Mouse (Mus musculus): Measurements from ENCODE around the gene Myo16.
A peak's percentile ranks its signal among the peaks of the same experiment; 100 is the strongest.

The Myo16 gene

DNA sequence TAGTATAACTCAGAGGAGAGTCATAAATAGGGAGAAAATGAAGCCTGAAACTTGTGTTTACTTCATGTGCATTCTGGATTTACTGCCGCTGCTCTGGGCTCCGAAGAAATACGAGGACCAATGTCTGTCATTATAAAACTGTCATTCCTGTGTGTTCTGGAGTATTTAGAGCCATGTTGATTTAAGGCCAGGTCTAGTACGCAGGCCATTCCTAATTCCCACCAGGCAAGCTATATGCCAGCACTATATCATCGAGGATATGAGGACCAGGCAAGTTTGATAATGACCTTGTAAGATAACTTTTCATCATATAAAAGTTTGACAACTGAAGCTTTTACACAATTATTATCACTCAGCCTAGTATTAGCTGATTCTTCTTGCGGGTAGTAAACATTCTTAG lies 153.6 kb downstream of the Myo16 start:
- DNase-seq, result no peak

DNA sequence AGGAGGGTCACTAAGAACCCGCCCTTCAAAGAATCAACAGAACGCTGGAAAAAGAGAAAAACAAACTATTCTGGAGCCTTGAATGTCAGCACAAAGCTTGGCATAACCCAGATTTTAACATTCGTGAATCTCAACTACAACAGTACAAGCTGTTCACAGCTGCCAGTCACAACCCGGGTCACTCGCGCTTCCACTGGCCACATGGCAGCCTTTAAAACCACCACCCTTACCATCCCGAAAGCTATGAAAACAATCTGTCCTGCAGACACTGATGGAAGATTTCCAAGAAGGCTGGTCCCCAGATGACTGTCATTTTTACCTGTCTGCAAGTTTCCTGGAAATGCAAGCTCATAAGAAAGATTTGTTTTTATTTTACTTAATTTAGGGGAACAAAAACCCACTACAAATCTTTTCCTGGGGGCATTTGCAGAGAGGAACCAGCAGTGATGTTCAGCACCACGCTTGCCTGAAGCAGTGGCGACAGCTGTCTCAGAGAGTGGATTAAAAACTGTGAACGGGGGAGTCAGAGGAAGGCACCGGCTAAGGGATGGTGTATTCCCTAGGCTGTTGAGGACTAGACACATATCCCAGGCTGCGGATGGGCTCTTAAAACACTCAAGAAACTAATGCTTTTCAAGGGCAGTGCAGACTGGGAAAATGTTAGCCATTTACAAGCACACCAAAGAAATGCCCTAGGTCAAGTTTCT lies 154.2 kb downstream of the Myo16 start:
- DNase-seq, result no peak

DNA sequence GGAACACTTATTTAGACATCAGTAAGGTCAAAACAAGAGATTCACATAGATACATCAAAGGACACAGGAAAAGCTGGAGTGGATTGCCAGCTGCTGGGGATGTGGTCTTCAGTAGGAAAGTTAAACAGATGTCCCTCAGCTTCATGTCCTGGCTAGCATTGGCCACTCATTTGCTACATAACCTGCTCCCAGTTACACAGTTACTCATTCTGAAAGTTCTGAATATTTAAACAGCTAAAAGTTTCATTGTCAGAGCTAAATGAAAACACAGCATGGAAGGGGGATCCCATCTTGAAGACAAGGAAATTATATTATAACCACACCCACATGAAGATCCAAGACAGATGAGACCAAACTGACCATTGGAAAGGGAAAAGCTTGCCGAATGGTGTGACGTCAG lies 156.8 kb downstream of the Myo16 start:
- DNase-seq, result no peak

DNA sequence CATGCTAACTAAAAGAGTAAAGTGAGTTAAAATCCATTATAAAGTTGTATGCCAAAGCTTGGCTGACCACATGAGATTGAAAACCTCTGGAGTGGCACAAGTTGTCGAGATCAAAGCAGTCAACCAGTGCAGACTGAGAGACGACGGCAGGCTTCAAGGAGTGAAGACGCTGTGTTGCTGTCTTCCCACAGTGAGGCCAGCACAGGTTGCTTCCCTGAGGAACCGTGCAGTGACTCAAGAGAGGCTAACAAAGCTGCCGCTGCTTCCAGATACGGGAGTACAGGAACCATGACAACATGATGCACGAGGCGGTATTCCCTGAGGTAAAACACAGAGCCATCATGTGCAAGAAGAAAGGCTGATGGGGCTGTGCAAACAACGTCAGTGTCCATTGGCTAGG lies 158.6 kb downstream of the Myo16 start:
- DNase-seq, result no peak

DNA sequence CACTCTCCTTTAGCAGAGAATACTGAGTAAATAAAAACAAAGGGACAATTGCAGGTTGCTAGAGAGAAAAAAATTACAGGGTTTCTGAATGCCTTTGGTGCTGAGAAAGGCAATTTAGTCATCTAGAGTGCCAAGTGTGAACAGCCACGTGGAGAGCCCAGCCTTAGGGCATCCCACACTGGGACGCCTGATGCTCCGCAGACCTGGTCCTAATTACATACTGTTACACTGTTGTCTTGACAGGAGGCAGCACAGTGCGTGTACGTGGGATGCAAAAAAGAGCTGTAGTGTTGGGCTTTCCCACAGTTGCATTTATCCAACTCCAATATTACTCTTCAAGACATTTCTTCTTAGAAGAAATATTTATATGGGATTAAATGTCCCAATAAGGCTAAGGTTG lies 162.5 kb downstream of the Myo16 start:
- peak in 1 of 2 experiments; percentile 22 for DNase-seq

DNA sequence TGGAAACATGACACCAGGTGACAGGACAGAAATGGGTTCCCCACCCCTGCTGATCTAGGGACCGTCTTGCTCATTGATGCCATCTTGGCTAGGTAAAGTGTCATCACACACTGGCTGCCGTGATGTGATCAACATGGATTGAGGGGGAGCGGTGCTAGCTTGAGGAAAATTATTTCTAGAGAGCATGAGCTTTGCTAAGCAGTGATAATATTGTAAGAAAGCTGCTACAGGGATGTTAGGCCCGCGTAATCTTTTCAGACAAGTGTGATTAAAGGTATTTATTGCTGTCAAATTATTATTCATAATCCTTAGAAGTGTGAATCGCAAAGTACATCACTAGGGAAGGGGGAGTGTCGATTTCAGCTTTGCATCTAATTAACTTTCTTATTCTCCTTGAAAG lies 164.4 kb downstream of the Myo16 start:
- no peak for DNase-seq

DNA sequence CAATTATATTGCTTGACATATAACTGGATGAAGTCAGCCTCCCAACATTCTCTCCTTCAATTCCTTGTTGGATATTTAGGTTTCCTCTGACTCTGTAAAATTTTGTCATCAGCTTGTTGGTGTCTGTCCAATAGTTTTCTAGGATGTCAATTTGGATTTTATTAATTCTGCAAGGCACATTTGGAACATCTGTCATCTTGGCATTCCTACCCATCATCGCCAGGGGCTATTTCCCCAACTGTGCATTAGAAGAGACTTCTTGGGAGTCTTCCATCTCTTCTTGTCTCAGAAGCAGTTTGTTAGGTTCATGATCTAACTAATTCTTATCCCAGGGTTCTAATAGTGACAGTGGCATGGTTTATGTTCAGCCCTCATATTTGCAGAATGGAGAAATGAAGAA lies 196.7 kb downstream of the Myo16 start:
- no peak for DNase-seq

DNA sequence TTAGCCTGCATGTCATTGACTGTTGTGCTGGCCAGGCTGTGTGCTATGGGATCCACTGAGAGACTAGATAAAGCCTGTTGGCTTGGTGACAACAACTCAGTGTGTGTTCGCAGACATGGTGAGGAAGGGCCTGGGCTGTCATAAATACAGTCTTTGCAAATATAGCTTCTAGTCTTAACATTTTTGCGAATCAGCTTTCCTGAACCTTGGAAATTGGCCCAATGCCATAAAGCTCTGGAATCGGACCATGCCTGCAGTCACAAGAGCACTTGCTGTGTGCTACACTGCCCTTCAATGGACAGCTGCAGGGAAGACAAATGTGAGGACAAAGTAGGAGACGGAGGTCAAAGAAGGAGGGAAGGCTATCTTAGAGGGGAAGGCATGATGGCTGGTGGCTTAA lies 205.0 kb downstream of the Myo16 start:
- DNase-seq, result no peak

DNA sequence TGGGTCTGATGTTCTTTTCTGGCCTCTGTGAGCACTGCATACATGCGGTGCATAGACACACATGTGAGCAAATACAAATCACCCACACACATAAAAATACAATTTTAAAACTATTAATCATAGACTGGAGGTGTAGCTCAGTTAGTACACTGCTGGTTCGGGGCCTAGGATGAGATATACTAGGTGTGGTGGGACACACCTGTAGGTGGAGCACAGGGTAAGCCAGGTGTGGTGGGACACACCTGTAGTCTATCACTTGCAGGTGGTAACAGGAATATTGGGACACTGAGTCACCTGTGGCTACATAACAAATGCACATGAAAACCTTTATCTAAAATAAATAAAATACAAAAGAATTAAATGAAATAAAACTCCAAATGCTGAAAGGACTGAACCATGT lies 209.2 kb downstream of the Myo16 start:
- DNase-seq, result no peak

DNA sequence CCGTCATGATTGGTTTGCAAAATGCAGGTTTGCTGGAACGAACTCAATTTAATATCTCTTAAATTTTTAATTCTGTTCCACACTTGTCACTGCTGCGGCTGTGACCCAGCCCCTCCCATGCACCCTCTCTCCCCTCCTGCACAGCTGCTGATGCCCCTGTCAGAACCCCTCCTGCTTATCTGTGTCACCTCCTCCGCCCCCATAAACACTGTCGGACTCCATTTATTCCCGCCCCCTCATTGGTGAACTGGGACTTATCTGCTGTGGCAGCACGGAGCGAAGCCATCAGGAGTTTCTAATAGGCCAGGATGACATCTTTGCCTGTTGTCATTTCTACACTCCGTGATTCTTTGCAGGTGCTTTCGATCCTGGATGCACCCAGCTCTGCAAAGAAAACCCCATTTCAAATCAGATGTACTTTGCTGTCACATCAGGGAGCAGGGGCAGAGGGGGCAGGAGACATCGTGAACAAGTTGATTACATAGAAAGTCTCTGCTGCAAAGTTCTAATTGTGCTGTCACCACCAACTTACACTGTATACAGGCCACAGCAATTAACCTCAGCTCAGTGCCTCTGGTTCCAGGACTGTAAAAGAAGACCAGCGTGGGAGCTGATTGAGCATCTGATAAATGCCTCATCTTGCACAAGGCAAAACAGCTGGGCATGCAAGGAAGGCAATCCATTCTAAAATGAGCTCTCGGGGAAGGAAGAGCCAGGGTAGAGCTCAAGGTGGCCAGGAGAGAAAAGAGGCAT lies 210.1 kb downstream of the Myo16 start:
- no peak for DNase-seq

DNA sequence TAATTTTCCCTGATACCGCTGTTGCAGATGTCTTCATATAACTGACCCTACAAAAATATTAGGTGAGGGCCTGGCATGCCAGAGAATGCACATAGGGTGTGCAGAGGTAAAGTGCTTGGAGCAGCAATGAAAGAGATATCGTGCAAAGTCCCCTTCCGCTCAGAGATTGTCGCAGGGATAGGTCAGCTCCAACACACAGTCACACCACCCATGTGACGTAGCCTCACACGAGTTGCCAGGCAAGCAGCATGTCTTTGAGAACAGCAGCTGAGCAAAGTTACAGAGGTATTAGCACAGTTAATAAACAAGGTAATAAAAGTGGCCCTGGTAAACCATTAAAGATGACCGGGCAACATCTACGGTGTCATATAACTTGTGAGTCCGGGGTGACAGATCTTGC lies 212.4 kb downstream of the Myo16 start:
- DNase-seq, result no peak

DNA sequence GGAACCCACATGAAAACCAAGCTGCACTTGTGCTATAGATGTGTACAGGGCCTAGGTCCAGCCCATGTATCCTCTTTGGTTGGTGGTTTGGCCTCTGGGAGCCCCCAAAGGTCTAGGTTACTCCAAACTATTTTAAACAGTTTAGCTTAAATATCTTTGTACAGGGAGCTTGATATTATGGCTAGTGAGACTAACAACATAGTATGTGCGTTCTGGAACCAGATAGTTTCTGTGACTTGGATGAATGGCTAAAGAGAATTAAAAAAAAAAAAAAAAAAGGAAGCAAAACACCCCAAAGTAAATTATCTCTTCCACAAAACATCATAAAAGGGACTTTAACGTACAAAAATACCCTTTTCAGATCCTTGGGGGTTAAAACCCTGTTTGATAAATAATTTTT lies 218.9 kb downstream of the Myo16 start:
- DNase-seq, result no peak

DNA sequence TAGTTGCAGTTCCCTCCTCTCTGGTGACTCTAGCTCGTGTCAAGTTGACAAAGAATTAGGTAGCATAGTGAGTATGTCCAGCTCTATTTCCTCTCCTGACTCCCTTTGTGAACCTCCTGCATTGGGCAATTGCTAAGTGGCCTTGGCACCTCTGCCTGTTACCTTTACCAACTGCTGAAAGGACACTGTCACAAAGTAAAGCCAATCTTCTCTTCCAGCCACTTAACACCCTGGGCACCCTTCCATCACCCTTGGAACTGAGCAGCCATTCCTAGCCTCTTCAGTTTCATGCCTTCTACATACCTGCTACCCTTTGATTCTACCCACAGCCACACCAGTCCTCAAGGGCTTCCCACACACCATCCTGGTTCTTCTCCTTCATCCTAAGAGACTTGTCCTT lies 233.4 kb downstream of the Myo16 start:
- no peak for DNase-seq

DNA sequence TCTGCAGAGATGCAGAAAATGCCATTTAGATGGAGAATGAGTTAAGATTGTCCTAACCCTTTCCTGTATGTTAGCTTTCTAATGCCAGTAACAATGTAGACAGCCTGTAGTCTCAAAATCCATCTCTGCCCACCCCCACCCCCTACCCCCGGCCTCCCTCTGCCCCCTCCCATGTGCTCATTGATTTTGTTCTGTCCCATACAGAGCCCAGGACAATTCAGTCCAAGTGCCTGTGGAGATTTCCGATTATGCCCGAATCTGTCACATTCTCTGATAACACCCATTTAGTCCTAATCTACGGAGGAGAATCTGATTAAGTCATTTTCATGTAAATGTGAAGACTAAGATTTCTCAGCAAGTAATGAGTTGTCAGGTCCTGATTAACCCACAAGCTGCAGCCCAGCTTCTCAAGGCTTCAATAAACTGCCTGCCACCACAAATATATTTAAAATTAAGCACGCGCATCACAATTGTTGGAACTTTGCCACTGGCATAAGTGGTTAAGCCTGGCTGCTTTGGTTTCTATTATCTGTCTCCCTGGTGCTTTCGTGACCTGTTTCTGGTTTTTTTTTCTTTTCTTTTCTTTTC lies 237.5 kb downstream of the Myo16 start:
- DNase-seq, result no peak

DNA sequence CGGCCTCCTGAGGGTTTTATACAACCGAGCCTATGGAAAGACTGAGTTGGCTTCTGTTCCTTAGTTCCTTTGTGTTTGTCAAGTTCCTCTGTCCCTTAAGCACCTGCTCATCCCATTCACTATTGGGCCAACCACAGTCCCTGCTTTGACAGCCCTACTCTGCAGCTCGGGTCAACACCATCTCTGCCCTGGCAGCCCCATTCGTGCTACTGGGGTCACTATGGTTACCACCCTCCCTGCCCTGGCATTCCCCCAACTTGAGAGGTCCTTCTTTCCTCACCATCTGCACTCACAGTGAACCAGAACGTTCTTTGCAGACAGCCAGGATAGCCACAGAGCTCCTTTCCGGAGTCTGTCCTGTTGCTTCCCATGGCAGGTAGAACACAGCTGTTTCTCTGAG lies 238.2 kb downstream of the Myo16 start:
- no peak for DNase-seq

DNA sequence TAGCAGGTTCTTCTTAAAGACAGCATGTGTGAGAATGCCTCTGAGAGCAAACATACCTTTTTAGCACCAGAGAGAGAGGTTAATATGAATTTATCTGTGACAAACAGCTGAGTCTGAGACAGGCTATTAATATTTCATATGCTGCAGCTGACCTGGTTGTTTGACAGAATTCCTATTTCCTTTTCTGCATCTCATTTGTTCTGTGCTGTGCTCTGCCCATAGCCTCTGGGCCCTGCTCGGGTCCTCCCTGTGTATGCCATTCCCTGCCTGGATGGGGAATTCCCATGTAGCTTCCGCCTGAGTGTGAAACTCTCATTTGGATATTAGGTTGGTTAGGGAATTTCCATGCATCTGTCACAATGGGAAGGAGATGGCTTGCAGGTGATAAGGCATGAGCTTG lies 240.8 kb downstream of the Myo16 start:
- DNase-seq, result no peak

DNA sequence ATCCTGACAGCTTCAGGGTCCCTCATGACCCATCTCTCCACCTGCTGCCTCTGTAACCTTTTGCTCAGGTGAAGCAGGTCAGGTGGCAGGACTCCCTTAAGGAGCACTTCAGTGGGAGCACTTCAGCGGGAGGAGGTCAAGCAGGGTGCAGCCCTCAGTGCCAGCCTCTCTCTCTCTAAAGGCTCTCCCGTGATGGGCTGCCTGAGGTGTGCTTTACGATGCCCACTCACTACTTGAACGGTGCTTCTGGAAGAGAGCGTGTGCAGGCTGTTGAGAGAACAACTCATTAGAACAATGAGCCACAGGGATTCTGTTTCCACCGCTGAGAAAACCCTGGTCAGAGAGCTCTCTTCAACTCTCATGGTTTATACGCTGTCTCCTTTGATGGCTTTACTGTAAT lies 241.4 kb downstream of the Myo16 start:
- DNase-seq, result no peak

DNA sequence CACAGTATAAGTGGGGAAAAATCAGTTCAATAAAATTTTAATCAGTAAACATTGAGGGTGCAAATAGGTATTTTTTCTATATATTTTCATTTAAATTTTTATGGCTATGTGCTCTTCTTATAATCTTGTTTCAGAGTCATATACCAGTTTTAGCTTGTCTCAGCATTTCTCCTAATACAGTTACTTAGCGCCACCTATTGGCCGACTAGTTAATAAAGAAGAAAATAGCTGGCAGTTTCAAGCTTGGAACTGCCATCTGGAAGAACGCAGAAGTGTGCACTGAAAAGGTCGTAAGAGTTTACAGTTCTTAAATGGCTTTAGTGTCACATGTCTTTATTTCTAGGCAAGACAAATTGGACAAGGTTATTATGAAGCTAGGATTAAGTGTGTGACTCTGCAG lies 248.9 kb downstream of the Myo16 start:
- peak in 1 of 2 experiments; percentile 57 for DNase-seq

DNA sequence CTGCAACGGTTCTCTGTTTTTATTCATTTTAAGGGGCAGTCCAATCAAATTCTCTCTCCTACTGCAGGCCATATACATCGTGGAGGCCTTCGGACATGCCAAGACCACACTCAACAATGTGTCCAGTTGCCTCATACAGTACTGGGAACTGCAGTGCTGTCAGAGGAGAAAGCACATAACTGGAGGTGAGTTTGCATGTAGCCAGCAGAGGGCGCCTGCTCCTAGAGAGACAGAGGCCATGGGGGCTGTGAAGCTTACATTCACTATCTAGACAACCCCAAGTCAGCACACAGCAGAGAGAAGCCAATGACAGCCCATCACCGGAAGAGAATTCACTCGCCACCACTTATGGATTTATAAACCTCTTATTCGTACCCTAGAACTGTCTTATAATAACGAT lies 251.8 kb downstream of the Myo16 start:
- DNase-seq, result peak; percentile 47 to 74

DNA sequence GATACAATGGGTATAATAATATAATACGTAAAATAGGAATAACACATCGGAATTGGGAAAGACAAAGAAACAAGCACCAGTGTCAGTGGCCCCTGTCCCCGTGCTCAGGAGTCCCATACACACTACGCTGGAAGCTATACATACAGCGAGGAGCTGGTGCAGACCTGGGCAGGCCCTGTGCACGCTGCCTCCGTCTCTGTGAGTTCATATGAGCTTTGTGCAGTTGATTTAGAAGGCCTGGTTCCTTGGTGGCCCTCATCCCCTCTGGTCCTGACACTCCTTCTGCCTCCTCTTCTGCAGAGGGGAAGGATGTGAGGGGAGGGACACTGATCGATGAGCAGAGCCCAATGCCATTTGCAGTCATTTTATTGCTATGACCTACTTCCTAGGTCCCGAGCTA lies 255.3 kb downstream of the Myo16 start:
- DNase-seq, result no peak

DNA sequence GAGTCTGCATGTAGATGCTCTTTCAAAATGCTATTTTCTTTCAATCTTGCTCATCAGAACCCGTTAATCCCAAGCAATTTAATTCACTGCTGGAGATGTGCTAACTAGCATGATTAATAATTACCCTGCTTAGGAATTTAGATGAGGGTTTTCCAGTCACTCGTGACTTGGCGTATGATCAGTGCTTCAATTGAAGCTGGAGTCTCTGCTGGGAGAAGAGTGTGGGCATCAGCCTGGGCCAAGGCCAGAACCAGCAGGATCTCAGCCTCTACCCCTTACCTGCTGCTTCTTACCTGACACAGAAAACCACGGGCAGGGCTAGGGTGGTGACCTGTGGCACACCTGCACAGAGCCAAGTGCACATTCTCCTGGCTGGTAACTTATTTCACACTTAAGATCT lies 257.8 kb downstream of the Myo16 start:
- DNase-seq, result no peak

DNA sequence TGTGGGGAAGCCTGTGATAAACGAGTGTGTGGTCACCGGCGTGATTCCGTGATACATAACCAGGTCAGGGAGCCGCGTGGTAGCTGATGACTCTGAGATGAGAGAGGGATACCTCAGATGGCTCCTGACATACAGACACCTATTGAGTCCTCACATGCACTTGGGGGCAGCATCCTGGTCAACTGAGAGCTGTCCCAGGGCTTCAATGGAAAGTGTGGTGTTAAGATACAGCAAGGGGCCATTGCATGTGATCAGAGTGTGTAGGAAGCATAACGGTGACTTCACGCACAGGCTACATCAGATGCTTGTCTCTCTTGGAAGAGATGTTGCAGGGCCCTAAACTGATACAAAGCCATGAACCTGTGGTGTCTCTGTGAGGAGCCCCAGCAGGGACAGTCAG lies 260.2 kb downstream of the Myo16 start:
- no peak for DNase-seq

DNA sequence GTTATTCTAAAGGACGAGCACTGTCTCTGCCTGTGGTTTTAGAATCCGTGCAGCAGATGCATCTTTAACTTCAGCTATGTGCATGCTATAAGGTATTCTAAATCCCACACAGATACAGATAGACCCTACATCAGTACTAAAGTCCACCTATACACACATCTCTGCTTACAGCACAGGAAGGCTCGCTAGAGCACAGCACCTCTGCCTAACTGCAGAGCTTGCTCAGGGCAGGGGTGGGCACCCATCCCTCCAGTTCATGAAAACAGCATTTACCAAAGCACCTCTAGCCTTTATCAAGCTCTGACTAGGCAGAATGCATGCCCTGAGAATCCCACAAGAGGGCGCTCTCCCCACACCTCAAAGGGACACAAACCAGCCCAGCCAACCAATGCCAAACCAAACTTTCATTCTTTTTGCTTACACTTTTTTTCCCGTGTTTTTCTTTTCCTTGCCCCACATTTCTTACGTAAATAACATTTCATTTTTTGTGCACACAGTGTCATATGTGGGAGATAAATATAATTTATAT lies 261.0 kb downstream of the Myo16 start:
- peak; percentile 67 to 81 for DNase-seq

DNA sequence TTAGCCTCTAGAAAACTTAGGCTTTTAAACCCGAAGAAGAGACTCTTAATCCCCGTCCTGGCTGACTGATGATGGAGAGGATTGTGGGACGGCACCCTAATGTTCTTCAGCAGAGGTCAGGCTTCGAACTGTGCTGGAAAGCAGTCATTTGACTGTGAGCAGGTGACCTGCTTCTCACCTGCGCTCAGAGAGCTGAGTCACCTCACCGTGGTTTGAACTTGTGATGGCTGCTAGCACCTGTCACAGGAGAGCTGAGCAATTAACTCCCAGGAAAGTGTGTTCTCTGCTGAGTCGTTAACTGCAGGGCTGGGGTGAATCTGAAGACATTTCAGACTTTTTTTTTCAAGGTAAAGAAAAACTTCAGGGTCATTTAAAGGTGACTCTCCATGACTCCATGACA lies 261.6 kb downstream of the Myo16 start:
- DNase-seq, result no peak
